Mouse (Mus musculus) neural tube, embryonic 13.5 days (tissue): Measurements from ENCODE around the gene Cd6. TPM values are rescaled to one million over a fixed set of nuclear protein-coding genes. Genes with fewer than 3 reads are reported as not detected.
A peak's percentile ranks its signal among the peaks of the same experiment; 100 is the strongest.

ENCODE experiments used
- ATAC-seq: fragments of 200-750 bp; cut with Nextera tagmentation; 2 replicates; pipeline ENCODE4 v1.8.0; 2017; ENCODE audit warnings: low read depth, mild to moderate bottlenecking, moderate TSS enrichment, moderate library complexity
- H3K27ac ChIP-seq: fragments of 300-500 bp; sonication (generic); replicated peaks from 2 replicates; pipeline ENCODE4 v1.5.1; 2015; ENCODE audit warnings: moderate library complexity, mild to moderate bottlenecking, inconsistent platforms
- H3K27me3 ChIP-seq: fragments of 300-500 bp; sonication (generic); 2 replicates; pipeline ENCODE4 v1.6.1; 2015; ENCODE audit warnings: mild to moderate bottlenecking, inconsistent platforms
- H3K36me3 ChIP-seq: fragments of 300-500 bp; sonication (generic); 2 replicates; pipeline ENCODE4 v1.6.1; 2015; ENCODE audit warnings: mild to moderate bottlenecking, inconsistent platforms
- H3K4me1 ChIP-seq: fragments of 300-500 bp; sonication (generic); replicated peaks from 2 replicates; pipeline ENCODE4 v1.6.1; 2015; ENCODE audit warnings: inconsistent platforms
- H3K4me2 ChIP-seq: fragments of 300-500 bp; sonication (generic); 2 replicates; pipeline ENCODE4 v1.6.1; 2015; ENCODE audit warnings: inconsistent platforms, mild to moderate bottlenecking, moderate library complexity
- H3K4me3 ChIP-seq: fragments of 300-500 bp; sonication (generic); 2 replicates; pipeline ENCODE4 v1.5.1; 2015; ENCODE audit warnings: mild to moderate bottlenecking, inconsistent platforms
- H3K9ac ChIP-seq: fragments of 300-500 bp; sonication (generic); 2 replicates; pipeline ENCODE4 v1.6.1; 2015; ENCODE audit warnings: moderate library complexity, mild to moderate bottlenecking, inconsistent platforms
- H3K9me3 ChIP-seq: fragments of 300-500 bp; sonication (generic); 2 replicates; pipeline ENCODE4 v1.6.1; 2016; ENCODE audit warnings: inconsistent platforms
- WGBS: fragments of 180-500 bp; shearing (Covaris S2); methylation state at CpG from one replicate; pipeline ENCODE4 v1.1.7; 2015; 5-methylcytosine and 5-hydroxymethylcytosine counted together
- polyA plus RNA-seq: library from polyadenylated mRNA; unstranded; fragments of >200 nt; fragmentation: Nextera tagmentation; extraction: Ambion mirVana; gene quantifications from 2 replicates; pipeline ENCODE4 v1.2.1, GENCODE M21; 2015

The Cd6 gene
- polyA plus RNA-seq, 1 experiment from 2014 or later, result not detected

GRCm38 (mm10) chr19:10809428-10810175, 20.3 kb downstream of the Cd6 start:
- peak; percentile 19; the same call in 1 of the 2 replicates for ATAC-seq
- H3K4me1 ChIP-seq, result no peaks in the 10 kb centered on the region; the same call in 1 of the 2 replicates

DNA sequence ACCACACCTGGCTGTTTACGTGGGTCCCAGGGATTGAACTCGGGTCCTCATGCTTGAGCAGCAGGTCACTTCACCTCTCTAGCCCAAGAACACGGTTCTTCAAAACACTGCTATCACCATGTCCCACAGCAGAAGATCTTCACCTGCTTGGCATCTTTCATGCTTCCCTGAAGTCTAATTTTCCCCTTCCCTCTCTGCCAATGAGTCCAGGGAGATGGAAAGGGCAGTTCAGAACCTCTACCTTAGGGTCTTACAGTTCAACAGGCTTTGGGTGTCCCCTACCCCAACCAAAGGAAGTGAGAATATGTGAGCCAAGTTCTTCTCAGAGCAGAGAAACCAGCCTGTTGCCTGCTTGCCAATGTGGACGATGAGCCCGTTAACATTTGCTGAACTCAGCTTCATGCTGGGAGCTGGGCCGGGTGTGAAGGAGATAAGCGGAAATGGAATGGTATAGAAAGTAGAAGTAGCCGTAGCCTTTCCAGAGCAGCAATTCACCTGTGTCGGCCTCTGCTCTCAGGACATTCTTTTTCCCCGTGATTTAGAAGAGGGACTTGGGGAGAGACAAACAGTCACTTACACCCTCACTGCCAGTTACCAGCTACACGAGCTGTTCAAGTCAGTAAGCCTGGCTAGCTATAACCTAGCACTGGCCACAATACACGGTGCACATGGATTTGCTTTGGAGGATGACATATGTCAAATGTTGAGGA, 21.2 kb downstream of the Cd6 start:
- no peak overlapping the region for H3K27ac ChIP-seq
- H3K9me3 ChIP-seq, result no peaks in the 10 kb centered on the region
- no peaks in the 10 kb centered on the region; the same call in 1 of the 2 replicates for H3K4me1 ChIP-seq
- no peaks in the 10 kb centered on the region for H3K27me3 ChIP-seq
- H3K9ac ChIP-seq, result no peak overlapping the region
- 91% methylated on average over 12 of the region's 12 CpGs for WGBS
- H3K36me3 ChIP-seq, result no peaks in the 10 kb centered on the region
- ATAC-seq, result no peak
- no peak overlapping the region for H3K4me2 ChIP-seq
- H3K4me3 ChIP-seq, result no peak overlapping the region

More at GRCm38 (mm10) chr19:10809428-10810175, 20.3 kb downstream of the Cd6 start:
- Histone ChIP-seq H3K27ac (no peak overlapping the region), H3K36me3 (no peaks in the 10 kb centered on the region), H3K27me3 (no peaks in the 10 kb centered on the region), H3K4me3 (no peak overlapping the region), H3K4me2 (no peak overlapping the region), H3K9ac (no peak overlapping the region), H3K9me3 (no peaks in the 10 kb centered on the region)
- 71% methylated on average over 11 of the region's 11 CpGs for WGBS

DNA sequence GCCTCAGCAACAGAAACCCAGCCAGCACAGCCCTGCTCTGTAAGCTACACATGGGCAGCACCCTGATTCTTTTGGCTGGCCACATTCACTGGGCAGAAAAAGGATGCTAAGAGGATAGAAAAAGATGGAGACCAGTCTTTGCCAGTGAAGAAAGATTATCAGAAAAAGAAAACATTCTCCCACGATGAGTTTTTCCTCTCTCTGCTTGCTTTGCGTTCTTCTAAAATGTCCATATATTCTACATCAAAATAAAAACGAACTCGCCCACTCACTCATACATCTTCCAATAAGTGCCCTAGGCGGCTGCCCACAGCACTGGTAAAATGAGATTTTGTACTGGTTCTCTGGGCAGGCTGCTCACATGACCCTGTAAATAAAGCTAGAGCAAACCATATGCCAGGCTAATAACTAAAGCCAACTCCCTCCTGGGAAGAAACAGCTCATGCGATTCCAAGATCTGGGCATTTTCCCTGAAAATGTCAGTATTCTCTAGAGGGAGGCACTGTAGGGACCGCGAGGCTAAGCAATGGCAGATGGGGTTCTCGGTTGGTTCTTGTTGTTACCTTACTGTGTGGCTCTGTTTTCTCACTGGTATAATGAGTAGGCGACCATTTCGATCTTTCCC, 24.1 kb downstream of the Cd6 start:
- no peak overlapping the region for H3K4me2 ChIP-seq
- H3K9me3 ChIP-seq, result no peaks in the 10 kb centered on the region
- no peak overlapping the region for H3K9ac ChIP-seq
- no peaks in the 10 kb centered on the region for H3K36me3 ChIP-seq
- no peak overlapping the region for H3K4me3 ChIP-seq
- ATAC-seq, result no peak
- WGBS, result 82% methylated on average over 11 of the region's 11 CpGs
- no peak overlapping the region for H3K27ac ChIP-seq
- no peaks in the 10 kb centered on the region; the same call in 1 of the 2 replicates for H3K4me1 ChIP-seq
- no peaks in the 10 kb centered on the region for H3K27me3 ChIP-seq

GRCm38 (mm10) chr19:10804850-10805660, 24.8 kb downstream of the Cd6 start:
- H3K36me3 ChIP-seq, result no peaks in the 10 kb centered on the region
- no peaks in the 10 kb centered on the region; the same call in 1 of the 2 replicates for H3K4me1 ChIP-seq
- no peaks in the 10 kb centered on the region for H3K9me3 ChIP-seq
- no peak overlapping the region for H3K27ac ChIP-seq
- no peak overlapping the region for H3K9ac ChIP-seq
- H3K27me3 ChIP-seq, result no peaks in the 10 kb centered on the region
- WGBS, result 92% methylated on average over 1 of the region's 2 CpGs
- ATAC-seq, result no peak
- H3K4me2 ChIP-seq, result no peak overlapping the region
- no peak overlapping the region for H3K4me3 ChIP-seq

DNA sequence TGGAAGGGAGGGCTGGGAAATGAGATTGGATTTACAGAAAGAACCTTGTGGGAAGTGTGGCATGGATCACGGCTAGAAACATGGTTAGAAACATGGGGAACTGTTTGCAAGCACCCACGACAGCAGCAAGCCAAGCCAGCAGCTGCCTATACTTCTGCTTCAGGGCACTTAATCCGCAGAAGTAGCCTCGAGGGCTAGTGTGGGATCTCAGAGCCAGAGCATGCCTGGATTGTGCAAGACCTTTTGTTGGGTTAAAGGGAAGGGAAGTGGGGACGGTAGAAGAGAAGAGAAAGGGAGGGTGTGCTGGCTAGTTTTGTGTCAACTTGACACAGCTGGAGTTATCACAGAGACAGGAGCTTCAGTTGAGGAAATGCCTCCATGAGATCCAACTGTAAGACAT, 26.1 kb downstream of the Cd6 start:
- H3K9me3 ChIP-seq, result no peaks in the 10 kb centered on the region
- H3K9ac ChIP-seq, result no peak overlapping the region
- no peak overlapping the region for H3K27ac ChIP-seq
- no peak overlapping the region for H3K4me2 ChIP-seq
- ATAC-seq, result no peak
- no peaks in the 10 kb centered on the region for H3K27me3 ChIP-seq
- H3K4me3 ChIP-seq, result no peak overlapping the region
- no peaks in the 10 kb centered on the region for H3K36me3 ChIP-seq
- no peaks in the 10 kb centered on the region for H3K4me1 ChIP-seq
- WGBS, result 80% methylated on average over 5 of the region's 5 CpGs

DNA sequence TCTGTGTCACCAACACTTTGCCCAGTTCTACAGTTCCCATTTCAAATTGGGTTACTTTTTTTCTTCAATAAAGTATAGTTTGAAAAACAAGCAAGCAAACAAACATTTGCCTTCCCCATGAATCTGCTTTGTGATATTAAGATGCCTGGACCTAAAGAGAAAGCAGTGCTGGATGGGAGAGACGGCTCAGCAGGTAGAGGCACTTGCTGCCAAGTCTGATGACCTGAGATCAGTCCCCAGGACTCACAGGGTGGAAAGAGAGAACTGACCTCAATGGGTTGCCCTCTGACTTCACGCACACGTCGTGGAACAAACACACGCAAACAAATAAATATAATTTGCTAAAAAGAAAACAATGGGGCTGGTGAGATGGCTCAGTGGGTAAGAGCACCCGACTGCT, 28.0 kb downstream of the Cd6 start:
- H3K9me3 ChIP-seq, result no peaks in the 10 kb centered on the region
- H3K9ac ChIP-seq, result no peak overlapping the region
- no peak overlapping the region for H3K27ac ChIP-seq
- no peak for ATAC-seq
- 85% methylated on average over 6 of the region's 6 CpGs for WGBS
- no peak overlapping the region for H3K4me2 ChIP-seq
- H3K27me3 ChIP-seq, result no peaks in the 10 kb centered on the region
- H3K36me3 ChIP-seq, result no peaks in the 10 kb centered on the region
- H3K4me3 ChIP-seq, result no peak overlapping the region
- H3K4me1 ChIP-seq, result no peaks in the 10 kb centered on the region

DNA sequence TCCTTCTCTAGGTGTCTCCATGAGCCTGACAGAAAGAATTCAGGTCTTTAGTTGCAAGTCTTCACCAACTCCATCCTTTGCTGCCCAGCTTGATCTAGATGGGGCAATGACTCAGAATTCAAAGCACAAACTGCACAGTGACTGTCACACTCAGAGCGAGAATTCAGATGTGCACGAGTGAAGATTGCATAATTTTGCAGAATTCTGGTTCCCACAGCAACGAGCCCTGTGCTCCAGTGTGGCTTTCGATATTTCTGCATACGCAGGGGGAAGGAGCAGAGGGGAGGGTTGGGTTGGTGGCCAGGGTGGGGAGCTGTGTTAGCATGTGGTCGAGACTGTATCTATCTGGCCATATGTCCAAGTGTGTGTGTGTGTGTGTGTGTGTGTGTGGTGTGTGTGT, 28.8 kb downstream of the Cd6 start:
- H3K27ac ChIP-seq, result no peak overlapping the region
- no peaks in the 10 kb centered on the region for H3K36me3 ChIP-seq
- H3K9me3 ChIP-seq, result no peaks in the 10 kb centered on the region
- no peak overlapping the region for H3K4me2 ChIP-seq
- H3K4me1 ChIP-seq, result no peaks in the 10 kb centered on the region
- no peak overlapping the region for H3K9ac ChIP-seq
- WGBS, result 71% methylated on average over 6 of the region's 6 CpGs
- no peaks in the 10 kb centered on the region for H3K27me3 ChIP-seq
- H3K4me3 ChIP-seq, result no peak overlapping the region
- no peak for ATAC-seq

- no peak overlapping the region for H3K4me3 ChIP-seq
- no peaks in the 10 kb centered on the region for H3K36me3 ChIP-seq
- H3K27ac ChIP-seq, result no peak overlapping the region
- no peaks in the 10 kb centered on the region for H3K9me3 ChIP-seq
- no peak overlapping the region for H3K9ac ChIP-seq
- H3K27me3 ChIP-seq, result no peaks in the 10 kb centered on the region
- ATAC-seq, result no peak
- WGBS, result 93% methylated on average over 17 of the region's 17 CpGs
- H3K4me1 ChIP-seq, result no peaks in the 10 kb centered on the region
- no peak overlapping the region for H3K4me2 ChIP-seq
These were observed 30.7 kb downstream of the Cd6 start for GRCm38 (mm10) chr19:10799155-10799554.

DNA sequence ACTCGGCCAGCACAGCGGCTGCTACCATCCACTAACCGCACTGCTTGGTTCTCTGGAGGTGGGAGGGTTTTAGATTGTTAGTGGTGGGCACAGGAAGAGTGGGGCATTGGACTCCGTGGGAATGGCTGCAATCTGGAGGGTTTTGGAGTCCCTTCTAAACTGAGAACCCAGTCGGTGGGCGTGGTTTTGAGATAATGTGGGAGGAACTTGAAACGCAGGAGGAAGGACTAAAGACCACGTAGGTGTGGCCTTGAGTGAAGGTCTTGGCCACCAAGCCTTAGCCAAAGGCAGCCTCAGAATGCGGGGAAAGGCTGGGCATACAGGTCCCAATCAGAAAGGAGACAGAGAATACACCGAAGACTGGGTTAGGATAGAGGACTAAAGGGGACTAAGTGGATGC, 31.3 kb downstream of the Cd6 start:
- WGBS, result 80% methylated on average over 10 of the region's 10 CpGs
- Histone ChIP-seq H3K4me1 (no peaks in the 10 kb centered on the region), H3K27me3 (no peaks in the 10 kb centered on the region), H3K4me2 (no peak overlapping the region), H3K4me3 (no peak overlapping the region), H3K36me3 (no peaks in the 10 kb centered on the region), H3K27ac (no peak overlapping the region), H3K9ac (no peak overlapping the region), H3K9me3 (no peaks in the 10 kb centered on the region)
- no peak for ATAC-seq

- H3K27ac ChIP-seq, result no peak overlapping the region
- no peaks in the 10 kb centered on the region for H3K9me3 ChIP-seq
- WGBS, result 84% methylated on average over 1 of the region's 1 CpGs
- H3K4me1 ChIP-seq, result no peaks in the 10 kb centered on the region
- H3K27me3 ChIP-seq, result no peaks in the 10 kb centered on the region
- H3K9ac ChIP-seq, result no peak overlapping the region
- no peaks in the 10 kb centered on the region for H3K36me3 ChIP-seq
- no peak overlapping the region for H3K4me3 ChIP-seq
- H3K4me2 ChIP-seq, result no peak overlapping the region
- ATAC-seq, result no peak
These were observed 34.9 kb downstream of the Cd6 start for GRCm38 (mm10) chr19:10794916-10795315.

- WGBS, result 61% methylated on average over 3 of the region's 3 CpGs
- Histone ChIP-seq H3K9ac (no peak overlapping the region), H3K36me3 (no peaks in the 10 kb centered on the region), H3K9me3 (no peaks in the 10 kb centered on the region), H3K4me1 (no peaks in the 10 kb centered on the region), H3K27ac (no peak overlapping the region), H3K4me3 (no peak overlapping the region), H3K27me3 (no peaks in the 10 kb centered on the region), H3K4me2 (no peak overlapping the region)
- ATAC-seq, result no peak
These were observed 36.8 kb downstream of the Cd6 start for GRCm38 (mm10) chr19:10793044-10793443.

DNA sequence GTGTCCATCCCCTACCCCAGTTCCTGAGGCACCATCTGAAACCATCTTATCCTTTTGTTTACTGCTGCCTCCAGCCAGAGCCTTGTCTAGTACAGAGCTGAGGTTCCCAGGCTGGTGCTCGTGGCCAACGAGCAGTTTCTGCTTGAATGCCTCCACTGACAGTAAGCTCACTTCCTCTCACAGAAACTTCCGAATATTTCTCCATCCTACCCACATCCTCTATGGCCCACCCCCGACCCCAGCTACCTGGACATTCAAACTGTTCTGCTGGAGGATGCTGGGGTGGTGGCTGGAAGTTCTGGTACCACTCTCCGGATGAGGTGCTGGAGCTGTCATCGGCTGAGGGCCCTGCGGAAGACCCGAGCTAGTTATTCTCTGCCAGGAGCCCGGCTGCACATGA, 39.5 kb downstream of the Cd6 start:
- WGBS, result 85% methylated on average over 9 of the region's 9 CpGs
- no peaks in the 10 kb centered on the region for H3K9me3 ChIP-seq
- H3K4me1 ChIP-seq, result no peaks in the 10 kb centered on the region
- no peak overlapping the region for H3K27ac ChIP-seq
- H3K36me3 ChIP-seq, result no peaks in the 10 kb centered on the region
- H3K27me3 ChIP-seq, result no peaks in the 10 kb centered on the region
- no peak overlapping the region for H3K9ac ChIP-seq
- no peak overlapping the region for H3K4me3 ChIP-seq
- ATAC-seq, result no peak
- no peak overlapping the region for H3K4me2 ChIP-seq
